Mouse (Mus musculus) olfactory bulb, adult 2 months (tissue): ENCODE results near the gene Lclat1. TPM values are rescaled to one million over a fixed set of nuclear protein-coding genes. Genes with fewer than 3 reads are reported as not detected.

Source experiments
- H3K27ac ChIP-seq: fragments of 200-500 bp; 2 replicates; pipeline ENCODE4 v1.5.1; 2012; ENCODE audit warnings: low read depth, low read length; ENCODE audit not compliant: insufficient read depth
- H3K4me1 ChIP-seq: fragments of 200-500 bp; 2 replicates; pipeline ENCODE4 v1.6.1; 2012; ENCODE audit warnings: low read length; ENCODE audit not compliant: control insufficient read depth, insufficient read depth
- H3K4me3 ChIP-seq: fragments of 200-500 bp; 2 replicates; pipeline ENCODE4 v1.5.1; 2012; ENCODE audit warnings: mild to moderate bottlenecking, low read depth, low read length, moderate library complexity; ENCODE audit not compliant: insufficient read depth
- CTCF ChIP-seq: fragments of 200-500 bp; IDR thresholded peaks from 2 replicates; pipeline ENCODE4 v1.5.1; 2012; ENCODE audit warnings: low read depth, mild to moderate bottlenecking, low read length, moderate library complexity; ENCODE audit not compliant: insufficient read depth
- POLR2A ChIP-seq: fragments of 200-500 bp; IDR thresholded peaks from 2 replicates; pipeline ENCODE4 v1.6.1; 2012; ENCODE audit warnings: mild to moderate bottlenecking, low read depth, low read length, moderate library complexity; ENCODE audit not compliant: insufficient read depth
- WGBS: fragments of 180-500 bp; shearing (Covaris S2); methylation state at CpG from one replicate; pipeline ENCODE4 v1.1.7; 2018; 5-methylcytosine and 5-hydroxymethylcytosine counted together
- polyA plus RNA-seq: library from polyadenylated mRNA; stranded (reverse); fragments of >200 nt; gene quantifications from 2 replicates; pipeline ENCODE4 v1.2.4, GENCODE M21; 2012; ENCODE audit warnings: low replicate concordance; ENCODE audit not compliant: missing spikeins, insufficient read depth, insufficient read length

Lclat1 gene
- polyA plus RNA-seq, 1 experiment = not detected

- Histone ChIP-seq H3K4me3 (no peak overlapping the region), H3K4me1 (peaks cover 3% of the 10 kb centered on the region; the same call in 1 of the 2 replicates), H3K27ac (no peak overlapping the region)
- TF ChIP-seq CTCF (no peak), POLR2A (no peak)
Measured at GRCm38 (mm10) chr17:73199387-73199786, 91.6 kb downstream of the Lclat1 start.

- Histone ChIP-seq H3K4me3 (no peak overlapping the region), H3K27ac (no peak overlapping the region), H3K4me1 (peaks cover 3% of the 10 kb centered on the region; the same call in 1 of the 2 replicates)
- TF ChIP-seq CTCF = no peak
- no peak for TF ChIP-seq POLR2A
- WGBS = 84% methylated on average over 1 of the region's 1 CpGs
Measured at GRCm38 (mm10) chr17:73200380-73200779, 92.6 kb downstream of the Lclat1 start.

- TF ChIP-seq CTCF = no peak
- TF ChIP-seq POLR2A = no peak
- 92% methylated on average over 15 of the region's 15 CpGs for WGBS
- H3K4me1 ChIP-seq = peaks cover 3% of the 10 kb centered on the region; the same call in 1 of the 2 replicates
- H3K27ac ChIP-seq = no peak overlapping the region; the same call in 1 of the 2 replicates
- H3K4me3 ChIP-seq = no peak overlapping the region
Measured at GRCm38 (mm10) chr17:73203642-73204332, 96.0 kb downstream of the Lclat1 start.

- Histone ChIP-seq H3K4me1 (no peaks in the 10 kb centered on the region), H3K27ac (peak overlapping the region; percentile 33; the same call in 1 of the 2 replicates), H3K4me3 (no peak overlapping the region)
- no peak for TF ChIP-seq POLR2A
- TF ChIP-seq CTCF = no peak
- 76% methylated on average over 5 of the region's 5 CpGs for WGBS
Measured at GRCm38 (mm10) chr17:73210960-73211531, 103.3 kb downstream of the Lclat1 start.

- Histone ChIP-seq H3K4me1 (no peaks in the 10 kb centered on the region), H3K4me3 (no peak overlapping the region), H3K27ac (no peak overlapping the region)
- TF ChIP-seq CTCF (no peak), POLR2A (no peak)
- WGBS = 73% methylated on average over 3 of the region's 3 CpGs
Measured at GRCm38 (mm10) chr17:73212754-73213153, 105.0 kb downstream of the Lclat1 start.

- Histone ChIP-seq H3K4me3 (no peak overlapping the region), H3K4me1 (no peaks in the 10 kb centered on the region), H3K27ac (no peak overlapping the region)
- TF ChIP-seq POLR2A = no peak
- TF ChIP-seq CTCF = no peak
- WGBS = 81% methylated on average over 1 of the region's 1 CpGs
Measured at GRCm38 (mm10) chr17:73213187-73213586, 105.4 kb downstream of the Lclat1 start.

- Histone ChIP-seq H3K4me3 (no peak overlapping the region), H3K27ac (no peak overlapping the region), H3K4me1 (no peaks in the 10 kb centered on the region)
- TF ChIP-seq POLR2A = no peak
- WGBS = 81% methylated on average over 2 of the region's 2 CpGs
Measured at GRCm38 (mm10) chr17:73213677-73214076, 105.9 kb downstream of the Lclat1 start.

GRCm38 (mm10) chr17:73217274-73217673 is 109.5 kb downstream of the Lclat1 start:
- H3K4me3 ChIP-seq = no peak overlapping the region
- H3K27ac ChIP-seq = no peak overlapping the region
- TF ChIP-seq CTCF (no peak), POLR2A (no peak)
- H3K4me1 ChIP-seq = peaks cover 13% of the 10 kb centered on the region
- WGBS = 94% methylated on average over 3 of the region's 3 CpGs

GRCm38 (mm10) chr17:73220746-73221145 is 113.0 kb downstream of the Lclat1 start:
- peaks cover 16% of the 10 kb centered on the region for H3K4me1 ChIP-seq
- H3K4me3 ChIP-seq = no peak overlapping the region
- no peak for TF ChIP-seq POLR2A
- TF ChIP-seq CTCF = no peak
- WGBS = 30% methylated on average over 7 of the region's 7 CpGs
- H3K27ac ChIP-seq = 0 out of 2 replicates have a peak overlapping the region, but pooled peaks have one; percentile 40
